Mouse (Mus musculus): ENCODE results near the gene 4930523C07Rik. TPM values are rescaled to one million over a fixed set of nuclear protein-coding genes. Genes with fewer than 3 reads are reported as not detected.

Gene 4930523C07Rik
- total and polyA plus RNA-seq, 3 experiments: 0.33 to 15.9 TPM; not detected in 1

DNA sequence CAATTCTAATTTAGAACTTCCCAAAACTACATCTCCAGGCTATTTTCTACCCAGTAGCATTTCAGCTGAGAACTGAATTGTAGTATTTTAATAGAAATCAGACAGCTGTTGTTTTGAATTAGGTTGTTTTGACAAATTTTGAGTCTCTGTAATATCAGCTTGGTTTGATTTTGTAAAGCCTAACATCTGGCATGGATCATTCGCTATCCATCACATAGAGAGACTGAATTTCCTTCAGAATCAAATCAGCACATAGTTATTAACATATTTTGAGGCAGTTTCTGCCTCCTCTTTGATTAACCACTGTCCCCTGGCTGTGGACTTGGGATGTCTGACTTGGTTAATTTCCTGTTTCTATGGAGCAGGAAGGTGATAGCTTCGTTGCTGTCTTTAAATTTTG, 64.4 kb downstream of the 4930523C07Rik start:
- ATAC-seq (ENCODE audit: extremely low read depth, insufficient number of reproducible peaks, low FRiP score, poor library complexity, severe bottlenecking) (no peak), DNase-seq (ENCODE audit: low spot score) (no peak)
- no peak for TF ChIP-seq CTCF (IDR thresholded peaks at IDR 0.05; ENCODE audit: low read depth, low read length)
- H3K4me1 ChIP-seq (ENCODE audit: insufficient read depth, low read depth, low read length): no peaks in the 10 kb centered on the region
- peaks cover 8% of the 10 kb centered on the region; the same call in 1 of the 2 replicates for H3K27me3 ChIP-seq (ENCODE audit: insufficient read depth, low read length)
- no peaks in the 10 kb centered on the region for H3K36me3 ChIP-seq (replicated peaks)
- H3K4me3 ChIP-seq (ENCODE audit: low read depth, low read length): no peak overlapping the region
- H3K9me3 ChIP-seq (replicated peaks): no peaks in the 10 kb centered on the region

- Histone ChIP-seq H3K4me1 (ENCODE audit: insufficient read depth, low read depth, low read length) (no peaks in the 10 kb centered on the region), H3K9me3 (replicated peaks) (no peaks in the 10 kb centered on the region), H3K36me3 (replicated peaks) (no peaks in the 10 kb centered on the region), H3K27me3 (ENCODE audit: insufficient read depth, low read length) (peaks cover 11% of the 10 kb centered on the region), H3K4me3 (ENCODE audit: low read depth, low read length) (no peak overlapping the region)
- ATAC-seq (ENCODE audit: extremely low read depth, insufficient number of reproducible peaks, low FRiP score, poor library complexity, severe bottlenecking) (no peak), DNase-seq (ENCODE audit: low spot score) (no peak)
- TF ChIP-seq POLR2AphosphoS5 (IDR thresholded peaks at IDR 0.05; ENCODE audit: insufficient replicate concordance, low read depth, low read length) (no peak), CTCF (IDR thresholded peaks at IDR 0.05; ENCODE audit: low read depth, low read length) (no peak), GATA2 (IDR thresholded peaks at IDR 0.05; ENCODE audit: borderline replicate concordance, low read depth, low read length) (no peak), TAL1 (conservative IDR thresholded peaks at IDR 0.05; ENCODE audit: low read depth, low read length) (no peak), GATA1 (IDR thresholded peaks at IDR 0.05; ENCODE audit: borderline replicate concordance, low read length) (no peak)
These were observed 79.8 kb downstream of the 4930523C07Rik start for GRCm38 (mm10) chr1:160123957-160124356.

Other genes with a start within 250 kb of the 4930523C07Rik start
- not detected in 2 replicates for gene Tnn, start 109.2 kb downstream of the 4930523C07Rik start, total RNA-seq (2014; fragmentation: Nextera tagmentation)
- under 0.01 and 0.05 TPM in 2 replicates for gene Tnn, start 109.2 kb downstream of the 4930523C07Rik start, total RNA-seq (2017)
- gene Tnn, start 109.2 kb downstream of the 4930523C07Rik start, polyA plus RNA-seq (2012): not detected in 2 replicates
- 57.4 and 57.9 TPM in 2 replicates for gene Mrps14, start 150.8 kb downstream of the 4930523C07Rik start, total RNA-seq (2014; fragmentation: Nextera tagmentation)
- gene Mrps14, start 150.8 kb downstream of the 4930523C07Rik start, total RNA-seq (2017): 216 and 240 TPM in 2 replicates
- 1.3 TPM in 2 replicates for gene Mrps14, start 150.8 kb downstream of the 4930523C07Rik start, polyA plus RNA-seq (2012)
- 225 and 301 TPM in 2 replicates for gene Cacybp, start 168.5 kb downstream of the 4930523C07Rik start, total RNA-seq (2014; fragmentation: Nextera tagmentation)
- gene Cacybp, start 168.5 kb downstream of the 4930523C07Rik start, total RNA-seq (2017): 151 and 185 TPM in 2 replicates
- 81.0 and 83.8 TPM in 2 replicates for gene Cacybp, start 168.5 kb downstream of the 4930523C07Rik start, polyA plus RNA-seq (2012)